Mouse (Mus musculus) CH12.LX (cell line): ENCODE results near the gene Bcor. TPM values are rescaled to one million over a fixed set of nuclear protein-coding genes. Genes with fewer than 3 reads are reported as not detected.

ENCODE experiments used
- DNase-seq: peaks from one replicate; pipeline ENCODE4 v3.0.0-alpha.2; 2013; ENCODE audit errors: extremely low read depth
- H3K27ac ChIP-seq: 2 replicates; pipeline ENCODE4 v1.5.1; 2012; ENCODE audit warnings: low read depth, mild to moderate bottlenecking, control low read depth, moderate library complexity; ENCODE audit not compliant: insufficient read depth
- H3K27me3 ChIP-seq: replicated peaks from 2 replicates; pipeline ENCODE3; 2012; ENCODE audit warnings: inconsistent platforms
- H3K36me3 ChIP-seq, 2 experiments: replicated peaks in 1 of 2; 2 replicates each; pipeline versions ENCODE3 to v1.6.1; 2012; ENCODE audit warnings: inconsistent platforms in 1 of 2, low read length in 1 of 2, mild to moderate bottlenecking in 1 of 2, mixed read lengths in 1 of 2, moderate library complexity in 1 of 2; ENCODE audit not compliant: control insufficient read depth in 1 of 2, insufficient read depth in 1 of 2
- H3K4me1 ChIP-seq, 2 experiments: 2 replicates each; pipeline ENCODE4 v1.6.1; 2012; ENCODE audit warnings: inconsistent platforms in 1 of 2, moderate library complexity in 1 of 2; ENCODE audit not compliant: insufficient read depth in 2 of 2, control insufficient read depth in 1 of 2
- H3K4me2 ChIP-seq: 2 replicates; pipeline ENCODE4 v1.6.1; 2012; ENCODE audit warnings: low read depth, mild to moderate bottlenecking, control low read depth; ENCODE audit not compliant: poor library complexity, insufficient read depth, severe bottlenecking
- H3K4me3 ChIP-seq, 3 experiments: fragments of 150-350 bp in 1 of 3; sonication (generic) in 1 of 3; replicated peaks in 1 of 3; 2 replicates each; pipeline versions ENCODE3 to v1.5.1; 2011 to 2012; ENCODE audit warnings: low read depth in 2 of 3, low read length in 2 of 3, mild to moderate bottlenecking in 2 of 3, moderate library complexity in 2 of 3, control low read depth in 1 of 3, improper control_type of control experiment in 1 of 3, inconsistent platforms in 1 of 3, mixed read lengths in 1 of 3; ENCODE audit not compliant: poor library complexity in 1 of 3
- H3K79me2 ChIP-seq: replicated peaks from 2 replicates; pipeline ENCODE4 v1.6.1; 2012; ENCODE audit warnings: mild to moderate bottlenecking, moderate library complexity; ENCODE audit not compliant: control insufficient read depth, poor library complexity, insufficient read depth, severe bottlenecking; ENCODE audit errors: extremely low read depth
- H3K9ac ChIP-seq: 2 replicates; pipeline ENCODE4 v1.6.1; 2012; ENCODE audit warnings: low read depth, mild to moderate bottlenecking, control low read depth, moderate library complexity; ENCODE audit not compliant: insufficient read depth
- H3K9me3 ChIP-seq: replicated peaks from 2 replicates; pipeline ENCODE3; 2012; ENCODE audit warnings: low read length, inconsistent platforms, mixed read lengths
- BHLHE40 ChIP-seq: IDR thresholded peaks from 2 replicates; pipeline ENCODE4 v1.6.1; 2011; ENCODE audit warnings: mild to moderate bottlenecking, low read depth, low read length, improper control_type of control experiment
- CHD1 ChIP-seq: IDR thresholded peaks from 2 replicates; pipeline ENCODE4 v1.6.1; 2012; ENCODE audit warnings: low read depth, low read length, improper control_type of control experiment, inconsistent platforms
- CHD2 ChIP-seq: IDR thresholded peaks from 2 replicates; pipeline ENCODE4 v1.6.1; 2011; ENCODE audit warnings: low read length, improper control_type of control experiment
- CTCF ChIP-seq, 2 experiments: IDR thresholded peaks in 1 of 2; conservative IDR thresholded peaks in 1 of 2; 2 replicates each; pipeline ENCODE4 v1.5.1; 2011 to 2012; ENCODE audit warnings: low read depth in 2 of 2, low read length in 2 of 2, improper control_type of control experiment in 1 of 2, inconsistent platforms in 1 of 2, mild to moderate bottlenecking in 1 of 2, moderate library complexity in 1 of 2
- E2F4 ChIP-seq: IDR thresholded peaks from 2 replicates; pipeline ENCODE4 v1.6.1; 2011; ENCODE audit warnings: low read depth, low read length, improper control_type of control experiment; ENCODE audit not compliant: insufficient replicate concordance
- ELF1 ChIP-seq: IDR thresholded peaks from 2 replicates; pipeline ENCODE4 v1.6.1; 2014; ENCODE audit warnings: low read depth, mild to moderate bottlenecking, inconsistent platforms, low read length, improper control_type of control experiment
- EP300 ChIP-seq: IDR thresholded peaks from 2 replicates; pipeline ENCODE4 v1.6.1; 2011; ENCODE audit warnings: low read length, improper control_type of control experiment
- ETS1 ChIP-seq: conservative IDR thresholded peaks from 2 replicates; pipeline ENCODE4 v1.6.1; 2012; ENCODE audit warnings: low read depth, mild to moderate bottlenecking, inconsistent platforms, low read length, improper control_type of control experiment, moderate library complexity
- GABPA ChIP-seq: IDR thresholded peaks from 2 replicates; pipeline ENCODE4 v1.6.1; 2012; ENCODE audit warnings: low read depth, low read length, improper control_type of control experiment, inconsistent platforms; ENCODE audit not compliant: insufficient replicate concordance
- HCFC1 ChIP-seq: IDR thresholded peaks from 2 replicates; pipeline ENCODE4 v1.6.1; 2012; ENCODE audit warnings: low read depth, mild to moderate bottlenecking, inconsistent platforms, low read length, improper control_type of control experiment
- IRF4 ChIP-seq: IDR thresholded peaks from 2 replicates; pipeline ENCODE4 v1.6.1; 2014; ENCODE audit warnings: low read depth, mild to moderate bottlenecking, inconsistent platforms, low read length, improper control_type of control experiment
- JUN ChIP-seq: IDR thresholded peaks from 2 replicates; pipeline ENCODE4 v1.6.1; 2011; ENCODE audit warnings: low read depth, mild to moderate bottlenecking, low read length, improper control_type of control experiment, moderate library complexity; ENCODE audit not compliant: insufficient read depth
- JUND ChIP-seq: conservative IDR thresholded peaks from 2 replicates; pipeline ENCODE4 v1.6.1; 2011; ENCODE audit warnings: low read depth, low read length, improper control_type of control experiment
- KAT2A ChIP-seq: IDR thresholded peaks from 2 replicates; pipeline ENCODE4 v1.6.1; 2012; ENCODE audit warnings: low read length, improper control_type of control experiment, inconsistent platforms; ENCODE audit not compliant: insufficient replicate concordance
- MAFK ChIP-seq: IDR thresholded peaks from 2 replicates; pipeline ENCODE4 v1.6.1; 2011; ENCODE audit warnings: low read length, improper control_type of control experiment; ENCODE audit not compliant: insufficient replicate concordance
- MAX ChIP-seq: IDR thresholded peaks from 2 replicates; pipeline ENCODE4 v1.6.1; 2011; ENCODE audit warnings: low read length, improper control_type of control experiment
- MAZ ChIP-seq: IDR thresholded peaks from 2 replicates; pipeline ENCODE4 v1.6.1; 2012; ENCODE audit warnings: low read depth, mild to moderate bottlenecking, inconsistent platforms, low read length, improper control_type of control experiment, moderate library complexity
- MEF2A ChIP-seq: IDR thresholded peaks from 2 replicates; pipeline ENCODE4 v1.6.1; 2014; ENCODE audit warnings: low read depth, mild to moderate bottlenecking, inconsistent platforms, low read length, improper control_type of control experiment, borderline replicate concordance
- MXI1 ChIP-seq: IDR thresholded peaks from 2 replicates; pipeline ENCODE4 v1.6.1; 2011; ENCODE audit warnings: mild to moderate bottlenecking, low read depth, low read length, improper control_type of control experiment
- MYC ChIP-seq: IDR thresholded peaks from 2 replicates; pipeline ENCODE4 v1.6.1; 2011; ENCODE audit warnings: low read depth, mild to moderate bottlenecking, improper control_type of control experiment, low read length
- NELFE ChIP-seq: IDR thresholded peaks from 2 replicates; pipeline ENCODE4 v1.6.1; 2011; ENCODE audit warnings: low read depth, low read length, improper control_type of control experiment
- NRF1 ChIP-seq: IDR thresholded peaks from 2 replicates; pipeline ENCODE4 v1.6.1; 2014; ENCODE audit warnings: low read depth, mild to moderate bottlenecking, inconsistent platforms, low read length, improper control_type of control experiment, moderate library complexity
- PAX5 ChIP-seq: IDR thresholded peaks from 2 replicates; pipeline ENCODE4 v1.6.1; 2012; ENCODE audit warnings: low read length, inconsistent platforms, mixed read lengths
- POLR2A ChIP-seq: IDR thresholded peaks from 2 replicates; pipeline ENCODE4 v1.6.1; 2011; ENCODE audit warnings: low read depth, mild to moderate bottlenecking, improper control_type of control experiment, low read length
- POLR2AphosphoS2 ChIP-seq: IDR thresholded peaks from 2 replicates; pipeline ENCODE4 v1.6.1; 2011; ENCODE audit warnings: low read depth, low read length, improper control_type of control experiment
- RAD21 ChIP-seq: IDR thresholded peaks from 2 replicates; pipeline ENCODE4 v1.6.1; 2011; ENCODE audit warnings: low read depth, mild to moderate bottlenecking, low read length, improper control_type of control experiment, moderate library complexity
- RCOR1 ChIP-seq: conservative IDR thresholded peaks from 2 replicates; pipeline ENCODE4 v1.6.1; 2012; ENCODE audit warnings: low read depth, mild to moderate bottlenecking, inconsistent platforms, low read length, improper control_type of control experiment
- SIN3A ChIP-seq: IDR thresholded peaks from 2 replicates; pipeline ENCODE4 v1.6.1; 2012; ENCODE audit warnings: low read length, improper control_type of control experiment, inconsistent platforms
- SMC3 ChIP-seq: IDR thresholded peaks from 2 replicates; pipeline ENCODE4 v1.6.1; 2011; ENCODE audit warnings: low read depth, low read length, improper control_type of control experiment
- TBP ChIP-seq: conservative IDR thresholded peaks from 2 replicates; pipeline ENCODE4 v1.6.1; 2011; ENCODE audit warnings: low read depth, low read length, improper control_type of control experiment
- TCF12 ChIP-seq: IDR thresholded peaks from 2 replicates; pipeline ENCODE4 v1.6.1; 2014; ENCODE audit warnings: low read depth, mild to moderate bottlenecking, inconsistent platforms, low read length, improper control_type of control experiment
- UBTF ChIP-seq: IDR thresholded peaks from 2 replicates; pipeline ENCODE4 v1.6.1; 2012; ENCODE audit warnings: low read depth, mild to moderate bottlenecking, inconsistent platforms, low read length, improper control_type of control experiment, moderate library complexity
- USF1 ChIP-seq: IDR thresholded peaks from 2 replicates; pipeline ENCODE4 v1.6.1; 2014; ENCODE audit warnings: low read depth, mild to moderate bottlenecking, inconsistent platforms, low read length, improper control_type of control experiment
- USF2 ChIP-seq: conservative IDR thresholded peaks from 2 replicates; pipeline ENCODE4 v1.6.1; 2011; ENCODE audit warnings: low read depth, low read length, improper control_type of control experiment
- ZC3H11A ChIP-seq: IDR thresholded peaks from 2 replicates; pipeline ENCODE4 v1.6.1; 2012; ENCODE audit warnings: low read depth, mild to moderate bottlenecking, inconsistent platforms, low read length, improper control_type of control experiment
- ZKSCAN1 ChIP-seq: IDR thresholded peaks from 2 replicates; pipeline ENCODE4 v1.6.1; 2012; ENCODE audit warnings: low read depth, inconsistent platforms, low read length, improper control_type of control experiment, borderline replicate concordance
- ZMIZ1 ChIP-seq: IDR thresholded peaks from 2 replicates; pipeline ENCODE4 v1.6.1; 2012; ENCODE audit warnings: low read depth, mild to moderate bottlenecking, inconsistent platforms, low read length, improper control_type of control experiment
- ZNF384 ChIP-seq: IDR thresholded peaks from 2 replicates; pipeline ENCODE4 v1.6.1; 2012; ENCODE audit warnings: low read depth, low read length, improper control_type of control experiment, inconsistent platforms
- dilution Hi-C: fragments of 300-500 bp; cut with MboI; formaldehyde crosslinking; loops from 2 replicates; pipeline ENCODE4 v1.14.3; 2020; ENCODE audit warnings: low sequenced_read_pairs; ENCODE audit not compliant: extremely low pct_unique_long_range_greater_than_20kb, extremely low pct_ligation_motif_present
- in situ Hi-C: fragments of 300-500 bp; cut with MboI; formaldehyde crosslinking; loops from 3 replicates; pipeline ENCODE4 v1.14.3; 2019; ENCODE audit warnings: low sequenced_read_pairs, low pct_ligation_motif_present, low pct_unique_long_range_greater_than_20kb, mixed read lengths
- polyA plus RNA-seq: library from polyadenylated mRNA; unstranded; fragments of >175 nt; gene quantifications from 2 replicates; pipeline ENCODE4 v1.2.1, GENCODE M21; 2012; ENCODE audit warnings: low read depth; ENCODE audit not compliant: insufficient read length
- total RNA-seq, 2 experiments: library from RNA; depleted of rRNA; stranded (reverse); fragments of 300-350 nt in 1 of 2; fragments of >200 nt in 1 of 2; gene quantifications; 2 replicates each; pipeline ENCODE4 v1.2.3; 2012 to 2014

The Bcor gene
- total and polyA plus RNA-seq, 3 experiments = 14.3 to 41.1 (median 33.8) TPM

DNA sequence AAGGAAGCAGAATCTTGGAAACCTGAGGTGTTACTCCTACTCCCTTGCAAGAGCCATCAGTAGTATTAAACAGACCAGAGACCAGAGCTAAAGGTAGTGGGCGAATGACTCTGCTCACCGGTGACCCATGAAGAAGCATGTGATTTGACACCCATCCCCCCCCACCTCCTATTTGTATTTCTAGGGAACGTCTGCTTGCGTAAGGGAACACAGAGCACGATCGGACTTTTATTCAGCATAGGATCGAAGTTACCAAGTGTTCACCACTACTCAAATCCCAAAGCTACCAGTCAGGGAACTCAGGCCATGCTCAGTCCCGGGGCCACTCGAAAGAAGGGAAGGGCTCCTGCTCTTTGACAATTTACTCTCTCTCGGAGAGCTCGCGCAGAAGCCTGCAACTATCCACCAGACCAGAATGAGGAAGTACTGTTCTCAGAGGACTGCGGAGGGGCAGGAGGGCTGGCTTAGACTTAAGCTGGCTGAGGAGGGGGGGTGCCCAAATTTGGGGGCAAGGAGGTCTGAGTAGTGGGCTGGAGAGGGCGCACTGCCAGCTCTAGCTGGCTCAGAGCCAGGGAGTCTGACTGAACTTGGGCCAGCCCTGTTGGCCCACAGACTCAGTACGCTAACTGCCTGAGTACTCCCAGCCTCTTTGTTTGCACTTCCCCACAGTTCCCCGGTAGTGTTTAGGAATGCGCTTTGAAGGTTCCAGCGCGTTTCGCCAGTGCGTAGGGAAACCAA, 37.4 kb downstream of the Bcor start:
- DNase-seq = no peak
- Histone ChIP-seq H3K9ac (peak overlapping the region; percentile 84), H3K36me3 (no peaks in the 10 kb centered on the region), H3K27ac (peak overlapping the region; percentile 99), H3K4me1 (peaks cover 7 to 23% of the 10 kb centered on the region in 2 experiments), H3K4me3 (peak overlapping the region in 2 of 3 experiments; percentile 23 to 63), H3K9me3 (no peaks in the 10 kb centered on the region), H3K27me3 (no peaks in the 10 kb centered on the region), H3K4me2 (peak overlapping the region; percentile 83)
- dilution Hi-C loops = no loop called here
- in situ Hi-C loops = no loop called here
- TF ChIP-seq MEF2A = no peak
- no peak for TF ChIP-seq UBTF
- TF ChIP-seq USF1 = no peak
- no peak for TF ChIP-seq ZNF384
- TF ChIP-seq TCF12 = 0 out of 2 replicates have a peak, but pooled peaks have one; percentile 21
- TF ChIP-seq MAX = no peak
- no peak for TF ChIP-seq JUN
- TF ChIP-seq MAFK = no peak
- peak; percentile 31; the same call in 1 of the 2 replicates for TF ChIP-seq POLR2A
- TF ChIP-seq IRF4 = 0 out of 2 replicates have a peak, but pooled peaks have one; percentile 20
- peak; percentile 43; the same call in 1 of the 2 replicates for TF ChIP-seq EP300
- TF ChIP-seq HCFC1 = 0 out of 2 replicates have a peak, but pooled peaks have one; percentile 12
- no peak for TF ChIP-seq CHD1
- TF ChIP-seq MYC = no peak
- TF ChIP-seq USF2 = no peak
- no peak for TF ChIP-seq KAT2A
- no peak for TF ChIP-seq TBP
- TF ChIP-seq ZKSCAN1 = no peak
- no peak for TF ChIP-seq NELFE
- 0 out of 2 replicates have a peak, but pooled peaks have one; percentile 54 for TF ChIP-seq MAZ
- 0 out of 2 replicates have a peak, but pooled peaks have one; percentile 27 for TF ChIP-seq CHD2
- TF ChIP-seq POLR2AphosphoS2 = no peak
- TF ChIP-seq ELF1 = peak; percentile 63; the same call in 1 of the 2 replicates
- TF ChIP-seq SIN3A = peak; percentile 45
- TF ChIP-seq RAD21 = no peak
- TF ChIP-seq E2F4 = no peak
- no peak for TF ChIP-seq GABPA
- no peak for TF ChIP-seq JUND
- no peak for TF ChIP-seq RCOR1
- no peak; the same call in 1 of the 2 replicates for TF ChIP-seq SMC3
- peak; percentile 12; the same call in 1 of the 2 replicates for TF ChIP-seq BHLHE40
- no peak for TF ChIP-seq ZC3H11A
- TF ChIP-seq PAX5 = no peak
- TF ChIP-seq ETS1 = peak; percentile 26; the same call in 1 of the 2 replicates
- peak in 1 of 2 experiments; percentile 14; a peak in 2 of 4 replicates for TF ChIP-seq CTCF (conservative IDR thresholded peaks at IDR 0.05 in 1 of 2, IDR thresholded peaks at IDR 0.05 in 1 of 2; ENCODE audit: low read depth in 2 of 2, low read length in 2 of 2)
- TF ChIP-seq NRF1 = 0 out of 2 replicates have a peak, but pooled peaks have one; percentile 37
- peak; percentile 23; the same call in 1 of the 2 replicates for TF ChIP-seq MXI1
- TF ChIP-seq ZMIZ1 = no peak
- TF ChIP-seq, all 38 proteins: peak for 14
- H3K79me2 ChIP-seq = peaks cover 54% of the 10 kb centered on the region
